In the genomic region with DNA sequence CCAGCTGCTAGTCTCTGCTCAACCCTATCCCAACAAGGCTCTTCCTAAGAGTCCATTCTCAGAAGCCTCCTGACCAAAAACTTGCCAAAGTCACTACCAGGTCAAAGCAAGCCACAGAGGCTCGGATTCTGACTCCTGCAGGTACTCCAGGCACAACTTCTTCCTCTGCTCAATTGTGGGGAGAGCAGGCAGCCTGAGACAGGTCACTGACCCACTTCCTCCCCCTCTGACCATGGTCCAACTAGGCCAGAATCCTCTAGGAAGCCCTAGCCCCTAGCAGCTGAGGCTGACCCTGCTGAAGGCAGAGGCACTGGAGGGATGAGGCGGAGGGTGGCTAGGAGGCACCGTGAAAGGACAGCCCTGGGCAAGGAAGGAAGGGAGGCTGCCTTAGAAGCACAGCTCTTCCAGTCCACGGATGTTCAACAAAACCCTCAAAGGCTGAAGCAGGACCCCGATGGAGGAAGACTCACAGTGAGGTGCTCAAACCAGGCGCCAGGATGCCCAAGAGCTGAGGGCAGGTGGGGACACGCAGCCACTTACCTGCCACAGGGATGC, we compare ENCODE assay signal across 8 mouse cellular contexts. TPM values are rescaled to one million over a fixed set of nuclear protein-coding genes. Genes with fewer than 3 reads are reported as not detected.
DNase-seq lines count a peak whose midpoint lies in the region; ATAC-seq and TF ChIP-seq lines count a peak whose summit lies in the region.

No protein-coding gene starts in this region.

- peak overlapping the region; percentile 86 for H3K27ac ChIP-seq in heart, embryonic 11.5 days (ENCODE audit: low read depth, low read length)
- H3K27ac ChIP-seq in bone marrow macrophage, adult 2 months (ENCODE audit: insufficient read depth, low read depth, low read length): peak overlapping the region; percentile 82
- H3K27ac ChIP-seq in hindbrain, embryonic 15.5 days (replicated peaks): peak overlapping the region; percentile 76
- peak overlapping the region; percentile 44 for H3K27ac ChIP-seq in macrophage

- no peak for ATAC-seq in heart, embryonic 11.5 days (replicated peaks; ENCODE audit: insufficient number of reproducible peaks, low FRiP score, low TSS enrichment)
- ATAC-seq in hindbrain, embryonic 15.5 days (ENCODE audit: low FRiP score, low read depth): no peak

- H3K27me3 ChIP-seq in heart, embryonic 11.5 days (ENCODE audit: control insufficient read depth, insufficient read depth, low read length): no peaks in the 10 kb centered on the region
- H3K27me3 ChIP-seq in hindbrain, embryonic 15.5 days: no peaks in the 10 kb centered on the region

- H3K4me3 ChIP-seq in heart, embryonic 11.5 days (ENCODE audit: low read depth, low read length): peak overlapping the region; percentile 66
- H3K4me3 ChIP-seq in bone marrow macrophage, adult 2 months (ENCODE audit: insufficient read depth, low read length): peak overlapping the region; percentile 68
- H3K4me3 ChIP-seq in hindbrain, embryonic 15.5 days: peak overlapping the region; percentile 23; the same call in 1 of the 2 replicates
- H3K4me3 ChIP-seq in macrophage (ENCODE audit: inconsistent target): peak overlapping the region; percentile 33

- intact Hi-C loops in left cerebral cortex, postnatal 4 days (cut with DNase I): no loop called here

- no peaks in the 10 kb centered on the region for H3K9me3 ChIP-seq in heart, embryonic 11.5 days (replicated peaks; ENCODE audit: control insufficient read depth, low read length)
- H3K9me3 ChIP-seq in hindbrain, embryonic 15.5 days: no peaks in the 10 kb centered on the region

- no peak for TF ChIP-seq POLR2A in bone marrow macrophage, adult 2 months (IDR thresholded peaks at IDR 0.05; ENCODE audit: borderline replicate concordance, low read depth, low read length)

- 50% methylated on average over 7 of the region's 7 CpGs for WGBS in heart, embryonic 11.5 days (ENCODE audit: insufficient replicate concordance)
- WGBS in hindbrain, embryonic 15.5 days: 76% methylated on average over 7 of the region's 7 CpGs
- 31% methylated on average over 7 of the region's 7 CpGs for WGBS in macrophage (ENCODE audit: missing documents)

- peaks cover 90% of the 10 kb centered on the region for H3K4me1 ChIP-seq in heart, embryonic 11.5 days (ENCODE audit: control insufficient read depth, insufficient read depth, low read length)
- peaks cover 73% of the 10 kb centered on the region for H3K4me1 ChIP-seq in bone marrow macrophage, adult 2 months (ENCODE audit: control insufficient read depth, insufficient read depth, low read length)
- peaks cover 70% of the 10 kb centered on the region for H3K4me1 ChIP-seq in hindbrain, embryonic 15.5 days (replicated peaks)

- no peak for TF ChIP-seq CTCF in bone marrow macrophage, adult 2 months (IDR thresholded peaks at IDR 0.05; ENCODE audit: low read depth, low read length)

- H3K4me2 ChIP-seq in heart, embryonic 11.5 days: peak overlapping the region; percentile 79
- peak overlapping the region; percentile 55 for H3K4me2 ChIP-seq in hindbrain, embryonic 15.5 days

- peaks cover 92% of the 10 kb centered on the region for H3K79me2 ChIP-seq in macrophage (ENCODE audit: inconsistent target)

- no peaks in the 10 kb centered on the region for H3K36me3 ChIP-seq in heart, embryonic 11.5 days (ENCODE audit: control insufficient read depth, insufficient read depth, low read length)
- H3K36me3 ChIP-seq in hindbrain, embryonic 15.5 days: no peaks in the 10 kb centered on the region
- H3K36me3 ChIP-seq in macrophage (ENCODE audit: inconsistent target): no peaks in the 10 kb centered on the region

- no peak for DNase-seq in heart, adult 8-10 months (ENCODE audit: low spot score)
- no peak for DNase-seq in left cerebral cortex, postnatal 4 days
- DNase-seq in spleen, postnatal 36 days (ENCODE audit: low spot score in 2 of 2): no peak
- DNase-seq in thymus, postnatal 14 days: no peak

- peak overlapping the region; percentile 83 for H3K9ac ChIP-seq in heart, embryonic 11.5 days (ENCODE audit: low read depth, low read length)
- peak overlapping the region; percentile 29; the same call in 1 of the 2 replicates for H3K9ac ChIP-seq in hindbrain, embryonic 15.5 days

RNA-seq across cellular contexts. Expression of gene Hdac5, which starts 12.0 kb away (rescaled TPM):
- 42.8 and 45.3 TPM in 2 replicates for polyA plus RNA-seq in heart, embryonic 11.5 days (2014; fragmentation: Nextera tagmentation; extraction: Ambion mirVana)
- 100 to 1,000 TPM; 114 to 136 (median 121) TPM for total RNA-seq in heart, adult 8-10 months (2022)
- polyA plus RNA-seq in bone marrow macrophage, adult 2 months (2012; ENCODE audit: insufficient read depth, insufficient read length, missing spikeins): 96.3 and 116 TPM in 2 replicates
- 82.7 and 84.9 TPM in 2 replicates for polyA plus RNA-seq in hindbrain, embryonic 15.5 days (2015; fragmentation: Nextera tagmentation; extraction: Ambion mirVana)
- total RNA-seq in macrophage (2018; cell fraction: chromatin; rRNA removed): 100 to 1,000 TPM in 13 of 26 experiments, 10 to 100 TPM in 13; 10.5 to 341 (median 94.0) TPM
- total RNA-seq in macrophage (2018; cell fraction: cytosol; rRNA removed): 10 to 100 TPM; 24.5 to 71.8 (median 47.2) TPM
- 100 to 1,000 TPM in 7 of 26 experiments, 10 to 100 TPM in 19; 11.4 to 146 (median 63.2) TPM for total RNA-seq in macrophage (2018; cell fraction: nucleus; rRNA removed)
- polyA plus RNA-seq in macrophage (2018): 31.9 to 58.0 TPM (median 47.9 TPM) in 3 replicates
- 100 to 1,000 TPM; 205 to 213 TPM for total RNA-seq in left cerebral cortex, postnatal 4 days (2021)

RNA-seq across cellular contexts. Expression of gene G6pc3, which starts 28.5 kb away (rescaled TPM):
- 27.9 and 28.7 TPM in 2 replicates for polyA plus RNA-seq in heart, embryonic 11.5 days (2014; fragmentation: Nextera tagmentation; extraction: Ambion mirVana)
- total RNA-seq in heart, adult 8-10 months (2022): 10 to 100 TPM; 52.2 to 60.3 (median 58.6) TPM
- 20.1 and 28.3 TPM in 2 replicates for polyA plus RNA-seq in bone marrow macrophage, adult 2 months (2012; ENCODE audit: insufficient read depth, insufficient read length, missing spikeins)
- 40.4 and 41.2 TPM in 2 replicates for polyA plus RNA-seq in hindbrain, embryonic 15.5 days (2015; fragmentation: Nextera tagmentation; extraction: Ambion mirVana)
- total RNA-seq in macrophage (2018; cell fraction: chromatin; rRNA removed): 10 to 100 TPM in 22 of 26 experiments, 1 to 10 TPM in 4; 6.7 to 33.0 (median 16.8) TPM
- 10 to 100 TPM; 14.9 to 31.6 (median 22.0) TPM for total RNA-seq in macrophage (2018; cell fraction: cytosol; rRNA removed)
- 10 to 100 TPM; 11.6 to 41.7 (median 24.0) TPM for total RNA-seq in macrophage (2018; cell fraction: nucleus; rRNA removed)
- polyA plus RNA-seq in macrophage (2018): 17.7 to 29.9 TPM (median 27.6 TPM) in 3 replicates
- total RNA-seq in left cerebral cortex, postnatal 4 days (2021): 10 to 100 TPM; 34.6 to 35.4 TPM

RNA-seq across cellular contexts. Expression of gene BC030867, which starts 30.7 kb away (rescaled TPM):
- 12.7 and 13.2 TPM in 2 replicates for polyA plus RNA-seq in heart, embryonic 11.5 days (2014; fragmentation: Nextera tagmentation; extraction: Ambion mirVana)
- under 1 TPM; 0.12 to 0.23 (median 0.18) TPM for total RNA-seq in heart, adult 8-10 months (2022)
- 6.3 and 7.2 TPM in 2 replicates for polyA plus RNA-seq in bone marrow macrophage, adult 2 months (2012; ENCODE audit: insufficient read depth, insufficient read length, missing spikeins)
- polyA plus RNA-seq in hindbrain, embryonic 15.5 days (2015; fragmentation: Nextera tagmentation; extraction: Ambion mirVana): 3.3 and 3.4 TPM in 2 replicates
- 1 to 10 TPM in 20 of 26 experiments, under 1 TPM in 5, not detected in 1; 0.41 to 8.4 (median 1.8) TPM for total RNA-seq in macrophage (2018; cell fraction: chromatin; rRNA removed)
- total RNA-seq in macrophage (2018; cell fraction: cytosol; rRNA removed): 1 to 10 TPM in 7 of 26 experiments, under 1 TPM in 19; 0.08 to 1.6 (median 0.71) TPM
- total RNA-seq in macrophage (2018; cell fraction: nucleus; rRNA removed): 1 to 10 TPM in 18 of 26 experiments, under 1 TPM in 7, not detected in 1; 0.31 to 9.6 (median 1.6) TPM
- polyA plus RNA-seq in macrophage (2018): 0.22 to 4.2 TPM (median 1.5 TPM) in 3 replicates
- total RNA-seq in left cerebral cortex, postnatal 4 days (2021): 1 to 10 TPM; 1.4 to 1.6 TPM

RNA-seq across cellular contexts. Expression of gene Lsm12, which starts 32.9 kb away (rescaled TPM):
- 61.3 and 64.3 TPM in 2 replicates for polyA plus RNA-seq in heart, embryonic 11.5 days (2014; fragmentation: Nextera tagmentation; extraction: Ambion mirVana)
- 10 to 100 TPM; 45.4 to 51.9 (median 48.8) TPM for total RNA-seq in heart, adult 8-10 months (2022)
- polyA plus RNA-seq in bone marrow macrophage, adult 2 months (2012; ENCODE audit: insufficient read depth, insufficient read length, missing spikeins): 43.3 and 47.7 TPM in 2 replicates
- 102 and 121 TPM in 2 replicates for polyA plus RNA-seq in hindbrain, embryonic 15.5 days (2015; fragmentation: Nextera tagmentation; extraction: Ambion mirVana)
- total RNA-seq in macrophage (2018; cell fraction: chromatin; rRNA removed): 10 to 100 TPM in 18 of 26 experiments, 1 to 10 TPM in 8; 3.7 to 22.1 (median 11.9) TPM
- 10 to 100 TPM; 40.2 to 65.6 (median 52.9) TPM for total RNA-seq in macrophage (2018; cell fraction: cytosol; rRNA removed)
- 10 to 100 TPM; 12.0 to 52.2 (median 25.1) TPM for total RNA-seq in macrophage (2018; cell fraction: nucleus; rRNA removed)
- 28.1 to 59.1 TPM (median 48.0 TPM) in 3 replicates for polyA plus RNA-seq in macrophage (2018)
- 10 to 100 TPM; 84.5 to 86.0 TPM for total RNA-seq in left cerebral cortex, postnatal 4 days (2021)

RNA-seq across cellular contexts. Expression of gene Asb16, which starts 50.6 kb away (rescaled TPM):
- 0.23 TPM in 1 of 2 replicates, not detected in the other for polyA plus RNA-seq in heart, embryonic 11.5 days (2014; fragmentation: Nextera tagmentation; extraction: Ambion mirVana)
- 1 to 10 TPM; 1.3 to 1.6 (median 1.5) TPM for total RNA-seq in heart, adult 8-10 months (2022)
- not detected in 2 replicates for polyA plus RNA-seq in bone marrow macrophage, adult 2 months (2012; ENCODE audit: insufficient read depth, insufficient read length, missing spikeins)
- polyA plus RNA-seq in hindbrain, embryonic 15.5 days (2015; fragmentation: Nextera tagmentation; extraction: Ambion mirVana): 0.10 and 0.13 TPM in 2 replicates
- not detected for total RNA-seq in macrophage (2018; cell fraction: chromatin; rRNA removed)
- under 1 TPM in 2 of 26 experiments, not detected in 24; 0.04 to 0.09 TPM for total RNA-seq in macrophage (2018; cell fraction: cytosol; rRNA removed)
- not detected for total RNA-seq in macrophage (2018; cell fraction: nucleus; rRNA removed)
- polyA plus RNA-seq in macrophage (2018): not detected in 3 replicates
- total RNA-seq in left cerebral cortex, postnatal 4 days (2021): under 1 TPM; 0.91 to 0.98 TPM
